Mouse (Mus musculus) ovary, postnatal 10 days (tissue): ENCODE results near the gene Gm27021.

Experiments
- DNase-seq: peaks from one replicate; pipeline ENCODE4 v3.0.0; 2022; ENCODE audit warnings: low spot score

The Gm27021 gene

GRCm38 (mm10) chr8:120599504-120599903 is 68.4 kb downstream of the Gm27021 start:
- peak; percentile 63 for DNase-seq

GRCm38 (mm10) chr8:120598579-120598978 is 69.3 kb downstream of the Gm27021 start:
- DNase-seq = no peak

- no peak for DNase-seq
Observed at GRCm38 (mm10) chr8:120595963-120596362, 71.9 kb downstream of the Gm27021 start.

GRCm38 (mm10) chr8:120594571-120594970 is 73.3 kb downstream of the Gm27021 start:
- DNase-seq = no peak

GRCm38 (mm10) chr8:120591587-120592292 is 76.1 kb downstream of the Gm27021 start:
- no peak for DNase-seq

- no peak for DNase-seq
Observed at GRCm38 (mm10) chr8:120589921-120590320, 78.0 kb downstream of the Gm27021 start.

GRCm38 (mm10) chr8:120588908-120589771 is 78.7 kb downstream of the Gm27021 start, which contains the start of gene Gins2:
Gene Gins2 (minus strand): TSS chr8:120589304.
- DNase-seq = peak; percentile 95

GRCm38 (mm10) chr8:120585521-120585920 is 82.4 kb downstream of the Gm27021 start:
- DNase-seq = no peak

GRCm38 (mm10) chr8:120581811-120582210 is 86.1 kb downstream of the Gm27021 start:
- DNase-seq = no peak

- DNase-seq = no peak
Observed at GRCm38 (mm10) chr8:120581329-120581728, 86.5 kb downstream of the Gm27021 start.

- DNase-seq = no peak
Observed at GRCm38 (mm10) chr8:120580336-120581000, 87.4 kb downstream of the Gm27021 start.

GRCm38 (mm10) chr8:120577821-120578220 is 90.1 kb downstream of the Gm27021 start:
- no peak for DNase-seq

GRCm38 (mm10) chr8:120575801-120576200 is 92.1 kb downstream of the Gm27021 start:
- DNase-seq = no peak

- DNase-seq = no peak
Observed at GRCm38 (mm10) chr8:120574941-120575340, 92.9 kb downstream of the Gm27021 start.

GRCm38 (mm10) chr8:120573866-120574265 is 94.0 kb downstream of the Gm27021 start:
- no peak for DNase-seq

GRCm38 (mm10) chr8:120572534-120572933 is 95.3 kb downstream of the Gm27021 start:
- DNase-seq = no peak

GRCm38 (mm10) chr8:120571561-120571960 is 96.3 kb downstream of the Gm27021 start:
- DNase-seq = no peak

GRCm38 (mm10) chr8:120569939-120570715 is 97.8 kb downstream of the Gm27021 start:
- DNase-seq = peak; percentile 67

GRCm38 (mm10) chr8:120569123-120569522 is 98.8 kb downstream of the Gm27021 start:
- no peak for DNase-seq

GRCm38 (mm10) chr8:120568164-120568798 is 99.6 kb downstream of the Gm27021 start:
- DNase-seq = no peak

- no peak for DNase-seq
Observed at GRCm38 (mm10) chr8:120567731-120568130, 100.1 kb downstream of the Gm27021 start.
